16 mouse cellular contexts compared by ENCODE assay signal in the genomic region with DNA sequence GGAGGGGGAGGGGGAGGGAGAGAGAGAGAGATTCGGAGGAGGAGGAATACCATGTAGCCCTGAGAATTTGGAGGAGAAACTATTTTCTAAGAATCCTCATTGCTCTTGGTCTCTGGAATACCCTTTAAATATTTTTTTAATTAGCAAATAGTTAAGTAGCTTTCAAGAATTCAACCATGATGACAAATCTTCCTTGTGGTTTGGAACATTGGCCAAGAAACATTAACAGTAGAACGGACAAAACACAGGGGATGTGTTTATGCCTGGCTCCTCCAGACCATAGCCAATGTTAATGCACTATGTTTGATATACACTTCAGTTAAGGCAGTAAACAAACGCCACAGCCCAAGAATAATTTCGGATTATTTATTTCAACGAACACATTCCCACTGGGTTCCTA.
"Had no signal": no experiment of that assay in that cellular context is flagged by ENCODE, and none has a peak within 500 bp of the region (broad histone marks: within the 10 kb centered on the region; RNA-seq: fewer than 3 reads in every experiment).

No protein-coding gene starts in this region.

- DNase-seq: lung, adult 18-20 months; lung, embryonic 14.5 days; lung, postnatal 10 days; lung, postnatal 4 days; right cerebral cortex, postnatal 14 days; right cerebral cortex, postnatal 4 days; thymus, adult 2 months; thymus, postnatal 25 days; thymus, postnatal 4 days had no signal

- H3K4me2 ChIP-seq: lung, embryonic 14.5 days; midbrain, embryonic 13.5 days; midbrain, embryonic 15.5 days; neural tube, embryonic 13.5 days; stomach, embryonic 15.5 days had no signal

- H3K9me3 ChIP-seq: midbrain, embryonic 10.5 days; midbrain, embryonic 13.5 days; midbrain, embryonic 15.5 days; neural tube, embryonic 13.5 days; stomach, embryonic 15.5 days had no signal

- ATAC-seq: midbrain, embryonic 13.5 days; midbrain, embryonic 15.5 days had no signal

- H3K27me3 ChIP-seq: midbrain, embryonic 13.5 days; midbrain, embryonic 15.5 days; neural tube, embryonic 13.5 days; stomach, embryonic 15.5 days had no signal

- H3K4me3 ChIP-seq: midbrain, embryonic 10.5 days; midbrain, embryonic 13.5 days; midbrain, embryonic 15.5 days; neural tube, embryonic 13.5 days; stomach, embryonic 15.5 days had no signal

- H3K27ac ChIP-seq: liver, embryonic 14.5 days; midbrain, embryonic 10.5 days; midbrain, embryonic 13.5 days; midbrain, embryonic 15.5 days; neural tube, embryonic 13.5 days; stomach, embryonic 15.5 days; stomach, postnatal 0 days had no signal

- H3K36me3 ChIP-seq: midbrain, embryonic 10.5 days; midbrain, embryonic 13.5 days; midbrain, embryonic 15.5 days; neural tube, embryonic 13.5 days; stomach, embryonic 15.5 days had no signal

- H3K4me1 ChIP-seq: midbrain, embryonic 10.5 days; midbrain, embryonic 13.5 days; midbrain, embryonic 15.5 days; neural tube, embryonic 13.5 days; stomach, embryonic 15.5 days had no signal

- H3K9ac ChIP-seq: liver, embryonic 14.5 days; lung, embryonic 14.5 days; midbrain, embryonic 13.5 days; midbrain, embryonic 15.5 days; neural tube, embryonic 13.5 days; stomach, embryonic 15.5 days had no signal
